ENCODE assay signal across 32 mouse cellular contexts in the genomic region with DNA sequence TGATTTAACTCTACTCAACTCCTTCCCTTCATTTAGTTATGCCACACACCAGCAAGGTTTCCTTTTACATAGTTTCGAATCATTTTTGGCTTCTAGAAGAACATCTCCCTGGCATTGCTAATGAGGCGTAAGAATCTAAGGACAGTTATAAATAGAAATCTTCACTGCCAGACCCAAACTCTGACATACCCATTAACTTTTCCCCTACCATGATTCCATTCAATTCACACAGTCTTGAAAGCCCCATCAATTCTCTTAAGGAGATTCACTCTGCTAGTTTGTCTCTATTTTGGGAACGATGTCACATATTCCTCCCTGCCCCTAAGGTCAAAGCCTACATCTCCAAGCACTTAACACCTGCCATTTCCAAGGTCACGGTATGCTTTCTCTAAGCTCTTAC. TPM values are rescaled to one million over a fixed set of nuclear protein-coding genes. Genes with fewer than 3 reads are reported as not detected.
"Had no signal": no experiment of that assay in that cellular context is flagged by ENCODE, and none has a peak within 500 bp of the region (broad histone marks: within the 10 kb centered on the region; RNA-seq: fewer than 3 reads in every experiment).

No protein-coding gene starts in this region.

- H3K27me3 ChIP-seq: kidney, embryonic 15.5 days; liver, embryonic 13.5 days; neural tube, embryonic 13.5 days had no signal

- H3K4me1 ChIP-seq: kidney, embryonic 15.5 days; liver, embryonic 13.5 days had no signal

- DNase-seq: kidney, postnatal 10 days; kidney, postnatal 36 days; layer of hippocampus, postnatal 36 days; liver, embryonic 13.5 days; lung, adult 2 months; lung, postnatal 14 days; lung, postnatal 4 days; midbrain, embryonic 14.5 days; right cerebral cortex, adult 18-20 months; right cerebral cortex, postnatal 14 days; right cerebral cortex, postnatal 4 days; thymus, adult 2 months; thymus, postnatal 14 days had no signal

- H3K4me2 ChIP-seq: kidney, embryonic 15.5 days; liver, embryonic 13.5 days; midbrain, embryonic 11.5 days; neural tube, embryonic 13.5 days had no signal

- H3K9me3 ChIP-seq: kidney, embryonic 15.5 days; liver, embryonic 13.5 days; neural tube, embryonic 13.5 days had no signal

- H3K4me3 ChIP-seq: kidney, embryonic 15.5 days; left cerebral cortex, adult 2 months; liver, embryonic 13.5 days; myocyte; neural tube, embryonic 13.5 days had no signal

- H3K36me3 ChIP-seq: kidney, embryonic 15.5 days; liver, embryonic 13.5 days; neural tube, embryonic 13.5 days had no signal

- H3K27ac ChIP-seq: kidney, embryonic 15.5 days; left cerebral cortex, adult 2 months; liver, embryonic 13.5 days; neural tube, embryonic 13.5 days; stomach, postnatal 0 days had no signal

- H3K9ac ChIP-seq: kidney, embryonic 15.5 days; liver, embryonic 13.5 days; neural tube, embryonic 13.5 days had no signal

RNA-seq across cellular contexts. Expression of gene Clec12b, which starts 0.7 kb away (rescaled TPM):
- total RNA-seq: layer of hippocampus, adult 8-10 months; layer of hippocampus, postnatal 10 days; layer of hippocampus, postnatal 36 days; left cerebral cortex, adult 2 months; left cerebral cortex, postnatal 10 days; left cerebral cortex, postnatal 36 days; liver, adult 2 months; megakaryocyte progenitor cell, adult 5-6 weeks; megakaryocyte-erythroid progenitor cell, adult 5-6 weeks; monocyte, adult 5-6 weeks had no signal
- polyA plus RNA-seq: kidney, embryonic 15.5 days; limb, embryonic 11.5 days; liver, adult 2 months; liver, embryonic 16.5 days; midbrain, embryonic 11.5 days; myocyte; neural tube, embryonic 13.5 days; stomach, embryonic 14.5 days; stomach, postnatal 0 days; thymus, adult 2 months had no signal

RNA-seq across cellular contexts. Expression of gene Clec1b, which starts 12.1 kb away (rescaled TPM):
- total RNA-seq: layer of hippocampus, postnatal 36 days; left cerebral cortex, adult 2 months; megakaryocyte-erythroid progenitor cell, adult 5-6 weeks had no signal
- polyA plus RNA-seq: myocyte had no signal

RNA-seq across cellular contexts. Expression of gene Clec9a, which starts 23.7 kb away (rescaled TPM):
- total RNA-seq: layer of hippocampus, adult 8-10 months; layer of hippocampus, postnatal 10 days; layer of hippocampus, postnatal 36 days; left cerebral cortex, adult 2 months; left cerebral cortex, postnatal 10 days; left cerebral cortex, postnatal 36 days had no signal
- polyA plus RNA-seq: myocyte had no signal

RNA-seq across cellular contexts. Expression of gene Clec12a, which starts 42.5 kb away (rescaled TPM):
- total RNA-seq: layer of hippocampus, postnatal 10 days had no signal
- polyA plus RNA-seq: myocyte had no signal

RNA-seq across cellular contexts. Expression of gene 4922502D21Rik, which starts 53.4 kb away (rescaled TPM):
- total RNA-seq: layer of hippocampus, adult 8-10 months; layer of hippocampus, postnatal 10 days; layer of hippocampus, postnatal 36 days; left cerebral cortex, adult 2 months; left cerebral cortex, postnatal 10 days; left cerebral cortex, postnatal 36 days; liver, adult 2 months; megakaryocyte progenitor cell, adult 5-6 weeks; megakaryocyte-erythroid progenitor cell, adult 5-6 weeks had no signal
- polyA plus RNA-seq: kidney, embryonic 15.5 days; limb, embryonic 11.5 days; limb, embryonic 14.5 days; liver, adult 2 months; liver, embryonic 13.5 days; liver, embryonic 16.5 days; lung, adult 2 months; lung, embryonic 16.5 days; midbrain, embryonic 11.5 days; midbrain, embryonic 14.5 days; myocyte; neural tube, embryonic 13.5 days; stomach, embryonic 14.5 days; stomach, postnatal 0 days had no signal
